Mouse (Mus musculus) ES-E14 (cell line): Measurements from ENCODE around the gene Cryl1. TPM values are rescaled to one million over a fixed set of nuclear protein-coding genes. Genes with fewer than 3 reads are reported as not detected.
A peak's percentile ranks its signal among the peaks of the same experiment; 100 is the strongest.

Experiments used
- DNase-seq: peaks from one replicate; pipeline ENCODE4 v3.0.0-alpha.2; 2013; ENCODE audit warnings: low read depth, low spot score
- H3K27ac ChIP-seq: 2 replicates; pipeline ENCODE4 v1.5.1; 2012; ENCODE audit warnings: low read depth, mild to moderate bottlenecking, low read length, moderate library complexity, mixed read lengths; ENCODE audit not compliant: poor library complexity, insufficient read depth, severe bottlenecking
- H3K36me3 ChIP-seq: 2 replicates; pipeline ENCODE4 v1.6.1; 2012; ENCODE audit warnings: mild to moderate bottlenecking, low read length, moderate library complexity, mixed read lengths; ENCODE audit not compliant: control insufficient read depth, poor library complexity, insufficient read depth, severe bottlenecking
- H3K4me1 ChIP-seq, 2 experiments: fragments of 150-350 bp in 1 of 2; sonication (generic) in 1 of 2; 2 replicates each; pipeline ENCODE4 v1.6.1; 2012; ENCODE audit warnings: low read length in 2 of 2, mild to moderate bottlenecking in 1 of 2, mixed read lengths in 1 of 2; ENCODE audit not compliant: control insufficient read depth in 2 of 2, insufficient read depth in 2 of 2, poor library complexity in 1 of 2
- H3K4me3 ChIP-seq, 2 experiments: fragments of 150-350 bp in 1 of 2; sonication (generic) in 1 of 2; 2 replicates each; pipeline ENCODE4 v1.5.1; 2012; ENCODE audit warnings: low read length in 2 of 2, low read depth in 1 of 2, mild to moderate bottlenecking in 1 of 2, mixed read lengths in 1 of 2; ENCODE audit not compliant: insufficient read depth in 1 of 2, poor library complexity in 1 of 2, severe bottlenecking in 1 of 2
- H3K9ac ChIP-seq: 2 replicates; pipeline ENCODE4 v1.6.1; 2012; ENCODE audit warnings: low read depth, mild to moderate bottlenecking, low read length, mixed read lengths; ENCODE audit not compliant: poor library complexity, insufficient read depth, severe bottlenecking
- H3K9me3 ChIP-seq: fragments of 150-350 bp; sonication (generic); 2 replicates; pipeline ENCODE4 v1.6.1; 2012; ENCODE audit warnings: low read depth, mild to moderate bottlenecking, low read length; ENCODE audit not compliant: control insufficient read depth, insufficient read depth
- CHD2 ChIP-seq: IDR thresholded peaks from 2 replicates; pipeline ENCODE4 v1.6.1; 2014; ENCODE audit warnings: mild to moderate bottlenecking, low read depth, low read length, inconsistent platforms
- HCFC1 ChIP-seq: IDR thresholded peaks from 2 replicates; pipeline ENCODE4 v1.6.1; 2012; ENCODE audit warnings: low read length, inconsistent platforms, borderline replicate concordance; ENCODE audit not compliant: insufficient read depth
- MAFK ChIP-seq: IDR thresholded peaks from 2 replicates; pipeline ENCODE4 v1.6.1; 2014; ENCODE audit warnings: mild to moderate bottlenecking, low read depth, low read length, inconsistent platforms; ENCODE audit not compliant: insufficient read depth
- ZC3H11A ChIP-seq: IDR thresholded peaks from 2 replicates; pipeline ENCODE4 v1.6.1; 2012; ENCODE audit warnings: low read depth, mild to moderate bottlenecking, inconsistent platforms, low read length, borderline replicate concordance
- ZNF384 ChIP-seq: IDR thresholded peaks from 2 replicates; pipeline ENCODE4 v1.6.1; 2012; ENCODE audit warnings: low read depth, low read length, inconsistent platforms
- in situ Hi-C, 2 experiments: fragments of 600-800 bp; cut with MboI; formaldehyde crosslinking; loops; one replicate each; pipeline ENCODE4 v1.15.1; 2025; ENCODE audit warnings: low sequenced_read_pairs in 2 of 2, inconsistent platforms in 1 of 2; ENCODE audit not compliant: unreplicated experiment in 2 of 2
- total RNA-seq: library from RNA; depleted of rRNA; stranded (reverse); fragments of 300-350 nt; gene quantifications from 2 replicates; pipeline ENCODE4 v1.2.3, GENCODE M21; 2012

The Cryl1 gene
- total RNA-seq, 1 experiment = 4.1 TPM

DNA sequence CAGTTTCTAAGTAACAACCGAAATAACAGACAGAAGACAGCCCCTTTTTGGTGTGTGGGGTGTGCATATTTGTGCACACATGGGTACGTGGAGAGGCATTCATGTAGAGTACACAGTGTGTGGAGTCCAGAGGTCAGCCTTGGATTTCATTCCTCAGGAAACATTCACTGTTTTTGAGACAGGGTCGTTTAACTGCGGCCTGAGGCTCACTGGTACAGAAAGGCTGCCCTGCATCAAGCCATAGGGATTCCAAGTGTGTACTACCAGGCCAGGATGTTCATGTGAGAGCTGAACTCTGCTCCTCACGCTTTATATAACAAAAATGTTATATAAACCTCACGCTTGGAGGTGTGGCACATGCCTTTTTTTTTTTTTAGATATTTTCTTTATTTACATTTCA lies 34.5 kb downstream of the Cryl1 start:
- in situ Hi-C loops = no loop called here
- no peak for DNase-seq
- Histone ChIP-seq H3K27ac (no peak overlapping the region), H3K9me3 (no peaks in the 10 kb centered on the region), H3K36me3 (no peaks in the 10 kb centered on the region), H3K4me1 (no peaks in the 10 kb centered on the region; a peak in 2 of 4 replicates), H3K9ac (no peak overlapping the region), H3K4me3 (no peak overlapping the region)
- no peak for TF ChIP-seq HCFC1
- TF ChIP-seq MAFK = no peak
- no peak for TF ChIP-seq ZC3H11A
- TF ChIP-seq CHD2 = no peak
- TF ChIP-seq ZNF384 = no peak

DNA sequence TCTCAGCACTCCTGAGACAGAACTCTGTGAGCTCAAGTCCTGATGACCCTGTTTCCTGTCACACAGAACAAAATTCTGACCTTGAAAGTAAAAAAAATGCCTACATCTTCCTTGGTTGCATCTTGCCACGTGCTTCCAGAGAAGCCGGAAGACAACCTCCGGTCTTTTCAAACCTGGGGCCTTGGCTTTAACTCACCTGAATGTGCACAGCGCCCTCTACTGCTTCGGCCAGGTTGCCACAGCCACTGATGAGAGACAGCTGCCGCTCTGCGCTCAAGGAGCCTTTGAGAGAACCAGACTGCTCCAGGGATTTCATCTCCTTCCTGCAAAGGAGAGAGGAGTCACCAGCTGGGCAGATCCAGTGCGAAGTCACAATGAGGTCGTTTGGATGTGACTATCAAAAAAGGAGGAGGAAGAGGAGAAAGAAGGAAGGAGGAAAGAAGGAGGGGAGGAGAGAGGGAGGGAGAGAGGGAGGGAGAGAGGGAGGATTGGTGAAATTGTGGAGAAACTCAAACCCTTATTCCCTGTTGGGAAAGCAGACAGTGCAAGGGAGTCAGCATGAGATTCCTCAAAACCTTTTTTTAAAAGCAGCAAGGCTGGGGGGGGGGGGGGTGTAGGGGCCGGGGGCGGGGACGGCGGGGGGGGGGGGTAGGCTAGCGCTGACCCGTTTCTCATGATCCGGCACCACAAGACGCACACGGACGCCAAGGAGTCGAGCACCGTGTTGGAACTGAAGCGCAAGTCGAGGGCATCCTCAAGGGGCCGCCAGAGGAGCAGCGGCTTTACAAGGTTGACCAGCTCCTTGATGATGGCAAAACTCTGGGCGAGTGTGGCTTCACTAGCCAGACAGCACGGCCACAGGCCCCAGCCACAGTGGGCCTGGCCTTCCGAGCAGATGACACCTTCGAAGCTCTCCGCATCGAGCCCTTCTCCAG lies 35.3 kb downstream of the Cryl1 start:
- TF ChIP-seq MAFK (no peak), ZC3H11A (peak; percentile 90), CHD2 (no peak), HCFC1 (no peak), ZNF384 (no peak)
- Histone ChIP-seq H3K27ac (no peak overlapping the region), H3K4me1 (no peaks in the 10 kb centered on the region; a peak in 2 of 4 replicates), H3K4me3 (peak overlapping the region in 1 of 2 experiments; percentile 34; a peak in 3 of 4 replicates), H3K36me3 (no peaks in the 10 kb centered on the region), H3K9me3 (no peaks in the 10 kb centered on the region), H3K9ac (no peak overlapping the region)
- peak; percentile 89 for DNase-seq
- in situ Hi-C loops = no loop called here

DNA sequence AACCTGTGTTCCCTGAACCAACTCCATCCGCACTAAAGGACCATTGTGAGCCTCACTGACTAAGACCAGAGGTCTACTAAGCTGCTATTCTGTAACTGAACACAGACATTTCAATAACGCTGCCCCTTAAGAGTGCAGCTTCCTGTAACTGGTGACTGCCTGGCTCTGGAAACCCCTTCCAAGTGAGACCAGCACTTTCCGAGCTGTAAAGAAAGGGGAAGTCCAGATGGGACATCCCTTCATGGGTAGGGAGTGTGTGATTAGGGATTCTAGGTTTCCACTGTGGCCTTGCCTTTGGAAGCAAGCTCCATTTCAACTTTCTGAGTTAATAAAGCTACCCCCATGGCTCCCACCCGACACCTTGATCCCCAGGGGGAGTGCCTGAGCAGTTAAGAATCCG lies 41.3 kb downstream of the Cryl1 start:
- no peak for TF ChIP-seq MAFK
- no peak for TF ChIP-seq ZC3H11A
- no peak for TF ChIP-seq ZNF384
- no peak for TF ChIP-seq CHD2
- no peak for TF ChIP-seq HCFC1
- Histone ChIP-seq H3K4me1 (no peaks in the 10 kb centered on the region), H3K4me3 (no peak overlapping the region), H3K27ac (no peak overlapping the region), H3K9ac (no peak overlapping the region), H3K36me3 (no peaks in the 10 kb centered on the region), H3K9me3 (no peaks in the 10 kb centered on the region)
- no peak for DNase-seq
- in situ Hi-C loops = no loop called here

DNA sequence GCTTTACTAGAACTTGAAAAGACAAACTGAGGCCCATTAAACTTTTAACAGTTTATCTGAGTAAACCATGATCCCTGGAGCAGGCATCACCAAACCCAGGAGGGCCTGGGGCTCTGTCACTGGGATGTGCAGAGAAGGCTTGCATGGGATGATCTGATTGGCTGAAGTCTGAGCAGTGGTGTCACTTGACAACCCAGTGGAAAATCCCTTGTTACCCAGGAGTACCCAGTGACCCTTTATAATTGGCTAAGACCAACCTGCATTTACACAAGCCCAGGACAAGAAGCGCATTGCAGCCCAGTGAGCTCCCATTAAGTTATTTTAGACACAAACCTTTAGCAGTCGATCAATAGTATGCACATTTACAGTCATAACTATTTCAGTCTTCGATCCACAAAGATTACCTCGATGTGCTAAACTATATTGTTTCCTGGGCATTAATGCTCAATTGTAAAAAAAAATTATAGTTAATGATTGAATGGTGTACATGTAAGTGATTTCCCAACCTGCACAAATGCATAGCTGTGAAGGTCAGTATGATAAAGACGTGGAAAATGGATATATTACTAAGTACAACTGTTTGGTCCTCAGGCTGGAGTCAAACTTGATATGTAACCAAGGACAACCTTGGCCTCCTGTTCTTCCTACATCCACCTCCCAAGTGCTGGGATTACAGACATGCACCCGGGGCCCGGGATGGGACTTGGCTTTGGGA lies 46.7 kb downstream of the Cryl1 start:
- H3K4me3 ChIP-seq = no peak overlapping the region
- H3K9ac ChIP-seq = no peak overlapping the region
- in situ Hi-C loops = no loop called here
- H3K36me3 ChIP-seq = no peaks in the 10 kb centered on the region
- no peak overlapping the region for H3K27ac ChIP-seq
- H3K4me1 ChIP-seq = no peaks in the 10 kb centered on the region
- no peak for TF ChIP-seq HCFC1
- TF ChIP-seq ZNF384 = no peak
- no peak for TF ChIP-seq CHD2
- TF ChIP-seq MAFK = no peak
- no peak for TF ChIP-seq ZC3H11A
- no peaks in the 10 kb centered on the region for H3K9me3 ChIP-seq
- no peak for DNase-seq
